Mouse (Mus musculus) heart, postnatal 4 days (tissue): ENCODE measurements around the gene Capn7. TPM values are rescaled to one million over a fixed set of nuclear protein-coding genes. Genes with fewer than 3 reads are reported as not detected.

ENCODE experiments used
- DNase-seq: peaks from one replicate; pipeline ENCODE4 v3.0.0; 2021
- total RNA-seq, 2 experiments: library from RNA; stranded (reverse); gene quantifications; 2 replicates each; pipeline ENCODE4 v1.2.3; 2021

The Capn7 gene
- total RNA-seq, 2 experiments from 2014 or later, result 36.1 to 36.7 TPM

- no peak for DNase-seq
Observed at GRCm38 (mm10) chr14:31397353-31397752, 60.9 kb downstream of the Capn7 start.

GRCm38 (mm10) chr14:31397791-31398595 is 61.6 kb downstream of the Capn7 start:
- peak; percentile 76 for DNase-seq

- no peak for DNase-seq
Observed at GRCm38 (mm10) chr14:31398819-31399218, 62.4 kb downstream of the Capn7 start.

- no peak for DNase-seq
Observed at GRCm38 (mm10) chr14:31399271-31399670, 62.8 kb downstream of the Capn7 start.

GRCm38 (mm10) chr14:31400246-31400645 is 63.8 kb downstream of the Capn7 start:
- DNase-seq, result no peak

- DNase-seq, result no peak
Observed at GRCm38 (mm10) chr14:31400896-31401295, 64.5 kb downstream of the Capn7 start.

GRCm38 (mm10) chr14:31401918-31402427 is 65.5 kb downstream of the Capn7 start:
- no peak for DNase-seq

GRCm38 (mm10) chr14:31402693-31403092 is 66.3 kb downstream of the Capn7 start:
- no peak for DNase-seq

GRCm38 (mm10) chr14:31403556-31403955 is 67.1 kb downstream of the Capn7 start:
- no peak for DNase-seq

- no peak for DNase-seq
Observed at GRCm38 (mm10) chr14:31403995-31404394, 67.6 kb downstream of the Capn7 start.

- DNase-seq, result no peak
Observed at GRCm38 (mm10) chr14:31404663-31405062, 68.2 kb downstream of the Capn7 start.

GRCm38 (mm10) chr14:31405652-31406051 is 69.2 kb downstream of the Capn7 start:
- no peak for DNase-seq

GRCm38 (mm10) chr14:31406154-31406810 is 69.8 kb downstream of the Capn7 start:
- DNase-seq, result no peak

- DNase-seq, result peak; percentile 69
Observed at GRCm38 (mm10) chr14:31407208-31407607, 70.8 kb downstream of the Capn7 start.

- no peak for DNase-seq
Observed at GRCm38 (mm10) chr14:31407911-31408604, 71.6 kb downstream of the Capn7 start.

- DNase-seq, result no peak
Observed at GRCm38 (mm10) chr14:31408666-31409065, 72.2 kb downstream of the Capn7 start.

GRCm38 (mm10) chr14:31410123-31410724 is 73.8 kb downstream of the Capn7 start:
- DNase-seq, result no peak

- DNase-seq, result no peak
Observed at GRCm38 (mm10) chr14:31410737-31411136, 74.3 kb downstream of the Capn7 start.

GRCm38 (mm10) chr14:31412651-31413056 is 76.2 kb downstream of the Capn7 start:
- peak; percentile 56 for DNase-seq

- no peak for DNase-seq
Observed at GRCm38 (mm10) chr14:31413475-31414086, 77.1 kb downstream of the Capn7 start.

- no peak for DNase-seq
Observed at GRCm38 (mm10) chr14:31414235-31414966, 78.0 kb downstream of the Capn7 start.
